Mouse (Mus musculus): ENCODE results near the gene Fer1l4. TPM values are rescaled to one million over a fixed set of nuclear protein-coding genes. Genes with fewer than 3 reads are reported as not detected.

Gene Fer1l4
- polyA plus RNA-seq, 1 experiment from 2014 or later, result 10.1 TPM

GRCm38 (mm10) chr2:155979328-155979991, 73.3 kb downstream of the Fer1l4 start:
- no peaks in the 10 kb centered on the region for H3K27me3 ChIP-seq (ENCODE audit: control insufficient read depth, insufficient read depth, low read length)
- DNase-seq (ENCODE audit: low spot score) (no peak), ATAC-seq (ENCODE audit: low FRiP score, low TSS enrichment) (no peak)
- 81% methylated on average over 5 of the region's 5 CpGs for WGBS
- H3K4me2 ChIP-seq (replicated peaks; ENCODE audit: low read depth), result no peak overlapping the region
- H3K4me1 ChIP-seq (replicated peaks; ENCODE audit: control insufficient read depth, insufficient read depth), result no peaks in the 10 kb centered on the region
- H3K9me3 ChIP-seq (ENCODE audit: control insufficient read depth, low read length), result no peaks in the 10 kb centered on the region
- TF ChIP-seq CTCF (IDR thresholded peaks at IDR 0.05; ENCODE audit: low read depth), result no peak
- TF ChIP-seq EP300 (optimal IDR thresholded peaks at IDR 0.05), result no peak
- H3K9ac ChIP-seq (ENCODE audit: low read length), result no peak overlapping the region
- peaks cover 30% of the 10 kb centered on the region for H3K36me3 ChIP-seq (ENCODE audit: control insufficient read depth, insufficient read depth, low read length)
- no peak overlapping the region; the same call in 1 of the 2 replicates for H3K27ac ChIP-seq (replicated peaks)
- H3K4me3 ChIP-seq (ENCODE audit: low read depth, low read length), result no peak overlapping the region

GRCm38 (mm10) chr2:155974087-155974731, 78.5 kb downstream of the Fer1l4 start:
- Histone ChIP-seq H3K4me3 (ENCODE audit: low read depth, low read length) (no peak overlapping the region), H3K27ac (replicated peaks) (no peak overlapping the region), H3K36me3 (ENCODE audit: control insufficient read depth, insufficient read depth, low read length) (peaks cover 36% of the 10 kb centered on the region), H3K9me3 (ENCODE audit: control insufficient read depth, low read length) (no peaks in the 10 kb centered on the region), H3K4me2 (replicated peaks; ENCODE audit: low read depth) (no peak overlapping the region), H3K9ac (ENCODE audit: low read length) (no peak overlapping the region), H3K4me1 (replicated peaks; ENCODE audit: control insufficient read depth, insufficient read depth) (no peaks in the 10 kb centered on the region), H3K27me3 (ENCODE audit: control insufficient read depth, insufficient read depth, low read length) (no peaks in the 10 kb centered on the region)
- WGBS, result 78% methylated on average over 14 of the region's 14 CpGs
- DNase-seq (ENCODE audit: low spot score) (peak; percentile 31), ATAC-seq (ENCODE audit: low FRiP score, low TSS enrichment) (no peak)
- TF ChIP-seq CTCF (IDR thresholded peaks at IDR 0.05; ENCODE audit: low read depth) (peak; percentile 52), EP300 (optimal IDR thresholded peaks at IDR 0.05) (no peak)

GRCm38 (mm10) chr2:155973348-155973747, 79.4 kb downstream of the Fer1l4 start:
- Histone ChIP-seq H3K9ac (ENCODE audit: low read length) (no peak overlapping the region), H3K4me3 (ENCODE audit: low read depth, low read length) (no peak overlapping the region), H3K4me1 (replicated peaks; ENCODE audit: control insufficient read depth, insufficient read depth) (no peaks in the 10 kb centered on the region), H3K9me3 (ENCODE audit: control insufficient read depth, low read length) (no peaks in the 10 kb centered on the region), H3K4me2 (replicated peaks; ENCODE audit: low read depth) (no peak overlapping the region), H3K36me3 (ENCODE audit: control insufficient read depth, insufficient read depth, low read length) (peaks cover 36% of the 10 kb centered on the region), H3K27me3 (ENCODE audit: control insufficient read depth, insufficient read depth, low read length) (no peaks in the 10 kb centered on the region), H3K27ac (replicated peaks) (no peak overlapping the region)
- no peak for ATAC-seq (ENCODE audit: low FRiP score, low TSS enrichment)
- no peak for DNase-seq (ENCODE audit: low spot score)
- WGBS, result 74% methylated on average over 6 of the region's 6 CpGs
- TF ChIP-seq EP300 (optimal IDR thresholded peaks at IDR 0.05) (no peak), CTCF (IDR thresholded peaks at IDR 0.05; ENCODE audit: low read depth) (no peak)

Other genes with a start within 250 kb of the Fer1l4 start
- gene BC029722, start 233.5 kb downstream of the Fer1l4 start, polyA plus RNA-seq (2015; fragmentation: Nextera tagmentation; extraction: Ambion mirVana), result 26.8 and 29.8 TPM in 2 replicates
- 310 and 318 TPM in 2 replicates for gene Eif6, start 226.0 kb downstream of the Fer1l4 start, polyA plus RNA-seq (2015; fragmentation: Nextera tagmentation; extraction: Ambion mirVana)
- gene Fam83c, start 218.1 kb downstream of the Fer1l4 start, polyA plus RNA-seq (2015; fragmentation: Nextera tagmentation; extraction: Ambion mirVana), result 2.7 and 4.4 TPM in 2 replicates
- gene Uqcc1, start 122.6 kb downstream of the Fer1l4 start, polyA plus RNA-seq (2015; fragmentation: Nextera tagmentation; extraction: Ambion mirVana), result 41.9 and 46.4 TPM in 2 replicates
- gene Gm15557, start 112.2 kb downstream of the Fer1l4 start, polyA plus RNA-seq (2015; fragmentation: Nextera tagmentation; extraction: Ambion mirVana), result not detected in 2 replicates
- 1.6 and 1.8 TPM in 2 replicates for gene Gdf5, start 107.6 kb downstream of the Fer1l4 start, polyA plus RNA-seq (2015; fragmentation: Nextera tagmentation; extraction: Ambion mirVana)
- 4.0 and 4.6 TPM in 2 replicates for gene Cep250, start 96.5 kb downstream of the Fer1l4 start, polyA plus RNA-seq (2015; fragmentation: Nextera tagmentation; extraction: Ambion mirVana)
- gene 6430550D23Rik, start 45.0 kb downstream of the Fer1l4 start, polyA plus RNA-seq (2015; fragmentation: Nextera tagmentation; extraction: Ambion mirVana), result 0.65 and 0.76 TPM in 2 replicates
- 138 and 144 TPM in 2 replicates for gene Ergic3, start 44.9 kb downstream of the Fer1l4 start, polyA plus RNA-seq (2015; fragmentation: Nextera tagmentation; extraction: Ambion mirVana)
- 2.7 and 3.0 TPM in 2 replicates for gene Spag4, start 12.2 kb upstream of the Fer1l4 start, polyA plus RNA-seq (2015; fragmentation: Nextera tagmentation; extraction: Ambion mirVana)
- 24.7 and 27.2 TPM in 2 replicates for gene Cpne1, start 59.0 kb upstream of the Fer1l4 start, polyA plus RNA-seq (2015; fragmentation: Nextera tagmentation; extraction: Ambion mirVana)
- 8.0 and 8.8 TPM in 2 replicates for gene Rbm12, start 59.0 kb upstream of the Fer1l4 start, polyA plus RNA-seq (2015; fragmentation: Nextera tagmentation; extraction: Ambion mirVana)
- gene Gm28036, start 74.1 kb upstream of the Fer1l4 start, polyA plus RNA-seq (2015; fragmentation: Nextera tagmentation; extraction: Ambion mirVana), result 4.3 and 5.1 TPM in 2 replicates
- gene Romo1, start 91.1 kb upstream of the Fer1l4 start, polyA plus RNA-seq (2015; fragmentation: Nextera tagmentation; extraction: Ambion mirVana), result 378 and 415 TPM in 2 replicates
- gene Nfs1, start 91.2 kb upstream of the Fer1l4 start, polyA plus RNA-seq (2015; fragmentation: Nextera tagmentation; extraction: Ambion mirVana), result 40.3 and 43.5 TPM in 2 replicates
- 335 and 349 TPM in 2 replicates for gene Rbm39, start 127.3 kb upstream of the Fer1l4 start, polyA plus RNA-seq (2015; fragmentation: Nextera tagmentation; extraction: Ambion mirVana)
- gene Phf20, start 143.5 kb upstream of the Fer1l4 start, polyA plus RNA-seq (2015; fragmentation: Nextera tagmentation; extraction: Ambion mirVana), result 28.4 and 29.3 TPM in 2 replicates

Data from stomach, postnatal 0 days (tissue).